9 mouse cellular contexts compared by ENCODE assay signal in the genomic region with DNA sequence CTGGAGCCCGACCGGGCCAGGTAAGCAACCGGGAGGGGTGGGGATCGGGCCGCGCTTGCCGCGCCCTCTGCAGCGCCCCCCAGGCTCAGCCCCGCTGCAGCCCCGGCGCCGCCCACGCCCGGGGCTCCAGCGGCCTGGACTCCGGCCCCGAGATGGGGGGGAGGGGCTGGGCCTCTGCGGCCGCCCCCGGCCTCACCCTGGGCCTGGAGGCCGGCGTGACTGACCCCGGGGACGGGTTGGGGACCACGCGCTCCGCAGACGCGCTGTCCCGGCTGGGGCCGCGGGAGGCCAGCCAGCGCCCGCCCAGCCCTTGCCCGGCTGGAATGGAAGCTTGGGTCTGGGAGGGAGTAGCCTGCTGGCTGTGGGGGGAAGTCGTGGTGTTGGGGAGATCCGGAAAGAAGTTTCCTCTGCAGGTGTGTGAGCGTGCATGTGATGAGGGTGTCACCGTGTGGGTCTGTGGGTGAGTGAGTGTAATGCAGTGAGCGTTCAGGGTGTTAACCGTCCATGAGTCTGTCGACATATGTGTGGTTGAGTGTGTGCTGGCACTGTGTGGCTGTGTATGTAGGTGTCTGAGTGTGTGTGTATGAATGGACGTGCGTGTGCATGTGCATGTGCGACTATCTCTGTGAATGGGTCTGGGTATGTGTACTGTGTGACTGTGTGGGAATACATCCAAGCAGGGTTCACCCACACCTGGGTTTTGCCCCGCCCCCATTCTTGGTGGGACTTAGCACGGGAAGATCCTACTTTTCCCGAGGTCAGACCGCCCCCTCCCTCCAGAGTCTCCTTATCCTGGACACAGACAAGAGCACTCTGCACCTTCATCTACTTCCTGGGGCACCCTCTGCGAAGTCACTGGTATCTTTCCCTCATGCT. TPM values are rescaled to one million over a fixed set of nuclear protein-coding genes. Genes with fewer than 3 reads are reported as not detected.
DNase-seq lines count a peak whose midpoint lies in the region; ATAC-seq and TF ChIP-seq lines count a peak whose summit lies in the region.
"Had no signal": no experiment of that assay in that cellular context is flagged by ENCODE, and none has a peak within 500 bp of the region (broad histone marks: within the 10 kb centered on the region; RNA-seq: fewer than 3 reads in every experiment).

No protein-coding gene starts in this region.

- H3K4me1 ChIP-seq in testis, adult 2 months (ENCODE audit: control insufficient read depth, insufficient read depth, low read length), result peaks cover 14% of the 10 kb centered on the region
- peaks cover 27% of the 10 kb centered on the region for H3K4me1 ChIP-seq in embryonic facial prominence, embryonic 15.5 days
- peaks cover 36% of the 10 kb centered on the region for H3K4me1 ChIP-seq in hindbrain, embryonic 16.5 days (ENCODE audit: control insufficient read depth, insufficient read depth, low read depth, low read length)
- H3K4me1 ChIP-seq in liver, postnatal 0 days (ENCODE audit: insufficient read depth), result peaks cover 9% of the 10 kb centered on the region

- H3K36me3 ChIP-seq in testis, adult 2 months (ENCODE audit: control insufficient read depth, insufficient read depth, low read length), result no peaks in the 10 kb centered on the region
- H3K36me3 ChIP-seq in embryonic facial prominence, embryonic 15.5 days, result no peaks in the 10 kb centered on the region
- no peaks in the 10 kb centered on the region for H3K36me3 ChIP-seq in hindbrain, embryonic 16.5 days (ENCODE audit: control insufficient read depth, insufficient read depth, low read length)
- no peaks in the 10 kb centered on the region for H3K36me3 ChIP-seq in liver, postnatal 0 days (replicated peaks; ENCODE audit: insufficient read depth, low read length)

- TF ChIP-seq POLR2A in testis, adult 2 months (IDR thresholded peaks at IDR 0.05; ENCODE audit: control insufficient read depth, low read depth, low read length), result no peak

- H3K9ac ChIP-seq in embryonic facial prominence, embryonic 15.5 days, result peak overlapping the region; percentile 15
- peak overlapping the region; percentile 85 for H3K9ac ChIP-seq in hindbrain, embryonic 16.5 days (ENCODE audit: low read depth, low read length)
- H3K9ac ChIP-seq in liver, postnatal 0 days (replicated peaks), result no peak overlapping the region

- no peaks in the 10 kb centered on the region for H3K9me3 ChIP-seq in embryonic facial prominence, embryonic 15.5 days (replicated peaks)
- no peaks in the 10 kb centered on the region for H3K9me3 ChIP-seq in hindbrain, embryonic 16.5 days (ENCODE audit: control insufficient read depth, low read length)
- no peaks in the 10 kb centered on the region for H3K9me3 ChIP-seq in liver, postnatal 0 days (ENCODE audit: low read length)

- peak; percentile 10; the same call in 1 of the 2 replicates for ATAC-seq in frontal cortex, adult (ENCODE audit: low TSS enrichment)
- ATAC-seq in embryonic facial prominence, embryonic 15.5 days (ENCODE audit: insufficient number of reproducible peaks, low FRiP score, low TSS enrichment, low read depth), result peak; percentile 15
- ATAC-seq in hindbrain, embryonic 16.5 days, result peak; percentile 51
- ATAC-seq in liver, postnatal 0 days, result peak; percentile 41

- H3K4me2 ChIP-seq in embryonic facial prominence, embryonic 15.5 days (replicated peaks), result peak overlapping the region; percentile 97
- H3K4me2 ChIP-seq in hindbrain, embryonic 16.5 days (ENCODE audit: low read length), result peak overlapping the region; percentile 86
- H3K4me2 ChIP-seq in liver, postnatal 0 days (ENCODE audit: low read depth, low read length), result peak overlapping the region; percentile 77

- H3K4me3 ChIP-seq in testis, adult 2 months (ENCODE audit: control insufficient read depth, low read depth, low read length), result peak overlapping the region; percentile 58
- H3K4me3 ChIP-seq in embryonic facial prominence, embryonic 15.5 days (replicated peaks), result peak overlapping the region; percentile 60
- peak overlapping the region; percentile 85 for H3K4me3 ChIP-seq in hindbrain, embryonic 16.5 days (ENCODE audit: low read length)
- H3K4me3 ChIP-seq in liver, postnatal 0 days (ENCODE audit: low read depth, low read length), result peak overlapping the region; percentile 54

- WGBS in embryonic facial prominence, embryonic 15.5 days, result 2% methylated on average over 48 of the region's 51 CpGs
- 2% methylated on average over 27 of the region's 51 CpGs for WGBS in hindbrain, embryonic 16.5 days
- WGBS in liver, postnatal 0 days (ENCODE audit: insufficient replicate concordance), result 5% methylated on average over 35 of the region's 51 CpGs

- TF ChIP-seq CTCF in testis, adult 2 months (IDR thresholded peaks at IDR 0.05; ENCODE audit: control insufficient read depth, insufficient read depth, insufficient replicate concordance, low read depth, low read length), result no peak
- TF ChIP-seq CTCF in liver, postnatal 0 days (IDR thresholded peaks at IDR 0.05; ENCODE audit: low read depth), result no peak

- TF ChIP-seq EP300 in liver, postnatal 0 days (IDR thresholded peaks at IDR 0.05; ENCODE audit: low read depth), result no peak

- no peak overlapping the region for H3K27ac ChIP-seq in testis, adult 2 months (ENCODE audit: control insufficient read depth, insufficient read depth, low read depth, low read length)
- H3K27ac ChIP-seq in embryonic facial prominence, embryonic 15.5 days (replicated peaks), result no peak overlapping the region
- peak overlapping the region; percentile 86 for H3K27ac ChIP-seq in hindbrain, embryonic 16.5 days (ENCODE audit: low read depth, low read length)
- no peak overlapping the region for H3K27ac ChIP-seq in liver, postnatal 0 days (ENCODE audit: low read depth)

- DNase-seq in frontal cortex, postnatal 10 days (ENCODE audit: low spot score in 2 of 2), result no peak
- no peak for DNase-seq in testis, postnatal 14 days (ENCODE audit: low spot score)
- DNase-seq in liver, postnatal 0 days, result no peak
- DNase-seq in yolk sac, embryonic 10.5 days (ENCODE audit: low spot score), result peak; percentile 76

- no peaks in the 10 kb centered on the region; the same call in 1 of the 2 replicates for H3K27me3 ChIP-seq in testis, adult 2 months (ENCODE audit: control insufficient read depth, insufficient read depth, low read length)
- H3K27me3 ChIP-seq in embryonic facial prominence, embryonic 15.5 days, result peaks cover 64% of the 10 kb centered on the region
- H3K27me3 ChIP-seq in hindbrain, embryonic 16.5 days (replicated peaks; ENCODE audit: control insufficient read depth, insufficient read depth, low read length), result no peaks in the 10 kb centered on the region
- H3K27me3 ChIP-seq in liver, postnatal 0 days (ENCODE audit: insufficient read depth, low read length), result peaks cover 37% of the 10 kb centered on the region

RNA-seq across cellular contexts. Expression of a gene that starts 0.6 kb away (rescaled TPM):
- polyA plus RNA-seq in testis, adult 2 months (2012; rRNA removed), result 3.3 and 4.6 TPM in 2 replicates
- 1.7 and 2.0 TPM in 2 replicates for polyA plus RNA-seq in embryonic facial prominence, embryonic 15.5 days (2015; fragmentation: Nextera tagmentation; extraction: Ambion mirVana)
- polyA plus RNA-seq in hindbrain, embryonic 16.5 days (2015; fragmentation: Nextera tagmentation; extraction: Ambion mirVana), result 21.0 and 22.3 TPM in 2 replicates
- polyA plus RNA-seq in liver, postnatal 0 days (2015; fragmentation: Nextera tagmentation; extraction: Ambion mirVana), result 0.05 and 0.07 TPM in 2 replicates
- polyA plus RNA-seq: C2C12 had no signal

RNA-seq across cellular contexts. Expression of a gene that starts 46.1 kb away (rescaled TPM):
- 17.3 and 19.2 TPM in 2 replicates for polyA plus RNA-seq in testis, adult 2 months (2012; rRNA removed)
- 15.6 and 18.1 TPM in 2 replicates for polyA plus RNA-seq in embryonic facial prominence, embryonic 15.5 days (2015; fragmentation: Nextera tagmentation; extraction: Ambion mirVana)
- polyA plus RNA-seq in hindbrain, embryonic 16.5 days (2015; fragmentation: Nextera tagmentation; extraction: Ambion mirVana), result 16.9 and 17.5 TPM in 2 replicates
- 6.7 and 7.7 TPM in 2 replicates for polyA plus RNA-seq in liver, postnatal 0 days (2015; fragmentation: Nextera tagmentation; extraction: Ambion mirVana)
